Mouse (Mus musculus) erythroblast, embryonic 14.5 days (primary cell): ENCODE results near the gene Gcdh. TPM values are rescaled to one million over a fixed set of nuclear protein-coding genes. Genes with fewer than 3 reads are reported as not detected.
A peak's percentile ranks its signal among the peaks of the same experiment; 100 is the strongest.

ENCODE experiments used
- H3K27me3 ChIP-seq: 2 replicates; pipeline ENCODE4 v1.6.1; 2012; ENCODE audit warnings: inconsistent platforms; ENCODE audit not compliant: control insufficient read depth
- H3K36me3 ChIP-seq: 2 replicates; pipeline ENCODE4 v1.6.1; 2012; ENCODE audit warnings: mild to moderate bottlenecking, inconsistent platforms; ENCODE audit not compliant: control insufficient read depth
- H3K4me1 ChIP-seq: 2 replicates; pipeline ENCODE4 v1.6.1; 2012; ENCODE audit warnings: inconsistent platforms; ENCODE audit not compliant: control insufficient read depth
- H3K4me3 ChIP-seq: replicated peaks from 2 replicates; pipeline ENCODE3; 2012; ENCODE audit warnings: moderate library complexity, mild to moderate bottlenecking, inconsistent platforms
- H3K9me3 ChIP-seq: 2 replicates; pipeline ENCODE4 v1.6.1; 2012; ENCODE audit warnings: low read length, inconsistent platforms, mixed read lengths; ENCODE audit not compliant: control insufficient read depth
- GATA1 ChIP-seq: IDR thresholded peaks from 2 replicates; pipeline ENCODE4 v1.6.1; 2012; ENCODE audit warnings: low read length, inconsistent platforms, mixed read lengths
- TAL1 ChIP-seq: IDR thresholded peaks from 3 replicates; pipeline ENCODE4 v1.6.1; 2012; ENCODE audit warnings: low read length, inconsistent platforms, mixed read lengths
- polyA plus RNA-seq: library from polyadenylated mRNA; stranded (reverse); fragments of >175 nt; gene quantifications from 2 replicates; pipeline ENCODE4 v1.2.3, GENCODE M21; 2012

Gene Gcdh
- 15.0 and 18.3 TPM in 2 replicates for polyA plus RNA-seq

DNA sequence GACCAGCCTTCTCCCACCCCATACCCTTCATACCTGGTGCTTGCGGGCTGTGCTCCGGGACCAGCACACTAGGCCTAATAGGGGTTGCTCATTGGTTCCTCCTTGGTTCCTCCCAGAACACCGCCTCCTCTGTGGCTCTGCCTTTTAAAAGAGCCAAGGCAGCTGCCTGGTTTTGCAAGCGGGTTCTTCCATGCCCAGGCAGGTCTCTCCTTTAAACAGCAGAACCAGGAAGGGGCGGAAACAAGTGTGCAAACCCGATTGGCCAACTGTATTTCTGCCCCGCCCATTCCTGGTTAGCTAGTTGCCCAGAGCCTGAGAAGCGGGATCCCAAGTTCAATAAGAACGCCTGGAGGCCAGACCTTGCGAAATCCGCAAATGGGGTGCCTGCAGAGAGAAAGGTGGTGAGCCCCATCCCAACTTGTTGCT lies at the start of gene Gcdh:
Gcdh (minus strand) TSS at position 213 of the 426 bp plus-strand sequence.
- Histone ChIP-seq H3K36me3 (peaks cover 59% of the 10 kb centered on the region), H3K4me1 (peaks cover 75% of the 10 kb centered on the region), H3K27me3 (no peaks in the 10 kb centered on the region), H3K9me3 (no peaks in the 10 kb centered on the region), H3K4me3 (peak within 1 kb of the TSS; percentile 99)
- no peak for TF ChIP-seq TAL1
- no peak for TF ChIP-seq GATA1

DNA sequence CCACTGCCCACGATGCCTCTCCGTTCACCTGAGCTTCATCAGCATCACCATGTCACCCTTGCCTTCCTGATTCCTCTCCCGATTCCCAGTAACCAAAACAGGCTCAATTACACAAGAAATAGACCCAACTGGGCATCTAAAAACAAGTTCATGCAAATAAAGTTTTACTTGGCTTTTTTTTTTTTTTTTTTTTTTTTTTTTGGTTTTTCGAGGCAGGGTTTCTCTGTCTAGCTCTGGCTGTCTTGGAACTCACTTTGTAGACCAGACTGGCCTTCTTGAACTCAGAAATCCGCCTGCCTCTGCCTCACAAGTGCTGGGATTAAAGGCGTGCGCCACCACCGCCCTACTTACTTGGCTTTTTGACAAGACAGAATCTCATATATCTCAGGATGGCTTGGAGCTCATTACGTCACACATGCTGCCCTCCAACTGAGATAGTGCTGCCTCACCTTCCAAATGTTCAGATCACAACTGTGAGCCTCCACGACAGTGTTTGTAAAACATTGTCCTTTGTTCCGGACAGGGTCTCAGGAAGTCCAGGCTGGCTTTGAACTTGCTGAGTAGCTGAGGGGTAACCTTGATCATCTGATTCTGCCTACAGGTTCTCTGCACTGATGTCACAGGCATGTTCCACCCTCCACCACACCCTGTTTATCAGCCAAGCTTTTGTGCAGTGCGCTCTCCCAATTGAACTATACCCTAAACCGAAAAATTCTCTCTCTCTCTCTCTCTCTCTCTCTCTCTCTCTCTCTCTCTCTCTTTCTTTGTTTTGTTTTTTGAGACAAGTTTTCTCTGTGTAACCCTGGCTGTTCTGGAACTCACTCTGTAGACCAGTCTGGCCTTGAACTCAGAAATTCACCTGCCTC lies 44.1 kb upstream of the Gcdh start:
- H3K27me3 ChIP-seq = peaks cover 86% of the 10 kb centered on the region
- no peak for TF ChIP-seq TAL1
- no peak for TF ChIP-seq GATA1
- H3K4me1 ChIP-seq = peaks cover 37% of the 10 kb centered on the region
- peaks cover 8% of the 10 kb centered on the region; the same call in 1 of the 2 replicates for H3K9me3 ChIP-seq
- H3K4me3 ChIP-seq = no peak overlapping the region
- no peaks in the 10 kb centered on the region for H3K36me3 ChIP-seq

GRCm38 (mm10) chr8:84936962-84937546 lies 43.3 kb upstream of the Gcdh start, which contains the start of gene Mast1:
TSS of gene Mast1 (minus strand) at chr8:84937359.
- Histone ChIP-seq H3K36me3 (no peaks in the 10 kb centered on the region), H3K9me3 (peaks cover 8% of the 10 kb centered on the region; the same call in 1 of the 2 replicates), H3K4me3 (peak within 1 kb of the TSS; percentile 55), H3K4me1 (peaks cover 37% of the 10 kb centered on the region), H3K27me3 (peaks cover 88% of the 10 kb centered on the region)
- TF ChIP-seq GATA1 (no peak), TAL1 (no peak)

DNA sequence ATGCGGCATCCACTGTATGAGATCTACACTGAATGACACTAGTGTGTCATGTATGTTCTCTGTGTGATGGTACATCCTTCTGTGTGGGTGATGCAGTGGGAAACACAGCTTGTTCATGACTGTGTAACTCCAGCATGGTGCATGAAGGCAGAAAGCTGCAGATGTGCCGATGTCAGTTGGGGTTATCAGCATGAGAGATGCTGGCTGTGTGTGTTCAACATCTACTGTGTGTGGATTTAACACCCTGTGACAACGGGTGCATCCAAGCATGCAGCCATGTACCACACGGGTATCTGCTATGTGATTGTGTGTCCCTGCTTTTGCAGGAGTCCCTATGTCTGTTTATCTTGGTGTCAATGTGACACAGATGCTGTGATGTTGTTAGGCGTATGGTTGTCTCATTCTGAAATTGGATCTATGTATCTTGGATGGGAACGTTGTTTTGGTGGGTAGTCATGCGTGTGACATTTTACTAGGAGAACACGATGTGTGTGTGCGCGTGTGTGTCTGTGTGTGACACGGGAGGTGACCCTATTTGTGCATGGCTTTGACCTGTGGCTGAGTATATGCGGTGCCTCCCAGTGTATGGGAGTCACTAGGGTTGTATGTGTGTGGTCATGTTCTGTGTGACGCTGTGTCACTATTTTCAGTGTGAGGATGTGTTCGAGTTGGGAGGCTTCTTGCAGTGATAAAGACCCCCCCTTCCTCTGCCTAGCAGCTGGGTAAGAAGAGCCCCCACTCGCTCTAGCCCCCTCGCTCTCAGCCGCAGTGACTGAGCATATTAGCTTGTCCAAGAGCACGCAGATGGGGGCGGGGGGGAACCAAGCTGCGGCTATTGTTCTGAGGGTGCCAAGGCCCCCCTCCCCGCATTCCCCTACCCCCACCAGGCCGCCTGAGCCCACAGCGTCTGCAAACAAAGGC lies 42.6 kb upstream of the Gcdh start:
- Histone ChIP-seq H3K36me3 (no peaks in the 10 kb centered on the region), H3K27me3 (peaks cover 90% of the 10 kb centered on the region), H3K4me3 (peak overlapping the region; percentile 55), H3K9me3 (peaks cover 8% of the 10 kb centered on the region; the same call in 1 of the 2 replicates), H3K4me1 (peaks cover 37% of the 10 kb centered on the region)
- TF ChIP-seq TAL1 (no peak), GATA1 (no peak)

DNA sequence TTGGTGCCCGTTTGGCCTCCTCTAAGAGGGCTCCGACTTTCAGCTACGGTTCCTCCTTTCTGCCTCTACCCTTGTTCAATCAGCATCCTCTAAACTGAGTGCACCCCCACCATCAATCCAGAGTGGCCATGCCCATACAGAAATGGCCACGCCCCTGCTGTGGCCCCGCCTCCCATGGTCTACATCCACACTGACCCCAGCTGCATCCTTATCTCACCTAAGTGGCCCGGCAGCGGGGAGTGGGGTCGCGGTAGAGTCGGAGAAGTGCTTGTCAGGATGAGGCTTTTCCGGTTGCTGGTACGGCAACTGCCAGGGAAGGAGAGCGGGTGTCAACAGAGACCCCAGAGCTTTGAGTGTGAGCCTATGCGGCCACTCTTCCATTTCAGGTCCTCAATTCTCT lies 41.8 kb upstream of the Gcdh start:
- Histone ChIP-seq H3K4me3 (no peak overlapping the region), H3K27me3 (peaks cover 91% of the 10 kb centered on the region), H3K36me3 (no peaks in the 10 kb centered on the region), H3K4me1 (peaks cover 37% of the 10 kb centered on the region), H3K9me3 (peaks cover 8% of the 10 kb centered on the region; the same call in 1 of the 2 replicates)
- TF ChIP-seq GATA1 = no peak
- TF ChIP-seq TAL1 = no peak

DNA sequence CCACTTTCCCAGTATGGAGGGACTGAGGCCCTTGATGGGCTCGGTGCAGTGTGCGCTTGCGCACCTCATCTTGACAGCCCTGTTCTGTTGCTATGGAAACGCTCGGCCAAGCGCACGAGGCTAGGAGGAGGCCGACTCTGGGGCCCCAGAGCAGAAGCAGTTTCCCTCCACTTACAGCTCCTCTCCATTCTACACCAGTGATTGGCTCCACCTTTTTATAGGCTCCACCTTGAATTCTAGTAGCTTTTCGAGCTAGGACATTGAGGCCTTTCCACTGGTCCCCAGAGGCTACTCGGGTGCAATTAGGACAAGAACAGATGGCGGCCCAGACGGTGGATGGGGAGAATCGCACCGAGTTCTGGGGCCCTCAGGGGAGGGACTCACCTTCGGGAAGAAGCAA lies 41.1 kb upstream of the Gcdh start:
- Histone ChIP-seq H3K9me3 (peaks cover 8% of the 10 kb centered on the region; the same call in 1 of the 2 replicates), H3K36me3 (no peaks in the 10 kb centered on the region), H3K4me3 (no peak overlapping the region), H3K27me3 (peaks cover 93% of the 10 kb centered on the region), H3K4me1 (peaks cover 37% of the 10 kb centered on the region)
- no peak for TF ChIP-seq TAL1
- TF ChIP-seq GATA1 = no peak

- peaks cover 97% of the 10 kb centered on the region for H3K27me3 ChIP-seq
- H3K36me3 ChIP-seq = no peaks in the 10 kb centered on the region
- H3K4me1 ChIP-seq = peaks cover 41% of the 10 kb centered on the region
- TF ChIP-seq TAL1 = no peak
- no peak for TF ChIP-seq GATA1
- no peak overlapping the region for H3K4me3 ChIP-seq
- peaks cover 8% of the 10 kb centered on the region; the same call in 1 of the 2 replicates for H3K9me3 ChIP-seq
Measured at GRCm38 (mm10) chr8:84933767-84934559, 40.2 kb upstream of the Gcdh start.

- TF ChIP-seq GATA1 (no peak), TAL1 (no peak)
- Histone ChIP-seq H3K36me3 (no peaks in the 10 kb centered on the region), H3K9me3 (no peaks in the 10 kb centered on the region; the same call in 1 of the 2 replicates)
Measured at GRCm38 (mm10) chr8:84930582-84930981, 36.9 kb upstream of the Gcdh start.

More at GRCm38 (mm10) chr8:84930582-84930981, 36.9 kb upstream of the Gcdh start:
- Histone ChIP-seq H3K27me3 (peaks cover 86% of the 10 kb centered on the region), H3K4me3 (no peak overlapping the region), H3K4me1 (peaks cover 19% of the 10 kb centered on the region)
